Mouse (Mus musculus) lung, embryonic 14.5 days (tissue): ENCODE data around the gene Capg. TPM values are rescaled to one million over a fixed set of nuclear protein-coding genes. Genes with fewer than 3 reads are reported as not detected.
"Not testable (repeated sequence)": the region's sequence is repeated elsewhere in the genome, so short reads cannot be mapped to it uniquely, and the experiment has no call there.

Experiments used
- ATAC-seq: fragments of 200-750 bp; cut with Nextera tagmentation; 2 replicates; pipeline ENCODE4 v1.8.0; 2017; ENCODE audit warnings: mild to moderate bottlenecking, moderate TSS enrichment, moderate library complexity; ENCODE audit not compliant: insufficient read depth
- DNase-seq: peaks from one replicate; pipeline ENCODE4 v3.0.0-alpha.2; 2015
- H3K27ac ChIP-seq: fragments of 300-500 bp; sonication (generic); 2 replicates; pipeline ENCODE4 v1.5.1; 2014; ENCODE audit warnings: low read depth, mild to moderate bottlenecking, moderate library complexity
- H3K27me3 ChIP-seq: fragments of 300-500 bp; sonication (generic); 2 replicates; pipeline ENCODE4 v1.6.1; 2014; ENCODE audit warnings: low read length, control low read depth; ENCODE audit not compliant: insufficient read depth
- H3K36me3 ChIP-seq: fragments of 300-500 bp; sonication (generic); 2 replicates; pipeline ENCODE4 v1.6.1; 2014; ENCODE audit warnings: control low read depth; ENCODE audit not compliant: insufficient read depth
- H3K4me1 ChIP-seq: fragments of 300-500 bp; sonication (generic); 2 replicates; pipeline ENCODE4 v1.6.1; 2014; ENCODE audit warnings: antibody characterized with exemption, control low read depth; ENCODE audit not compliant: insufficient read depth
- H3K4me2 ChIP-seq: fragments of 300-500 bp; sonication (generic); 2 replicates; pipeline ENCODE4 v1.6.1; 2014; ENCODE audit warnings: mild to moderate bottlenecking
- H3K4me3 ChIP-seq: fragments of 300-500 bp; sonication (generic); 2 replicates; pipeline ENCODE4 v1.5.1; 2014; ENCODE audit warnings: low read depth, low read length
- H3K9ac ChIP-seq: fragments of 300-500 bp; sonication (generic); 2 replicates; pipeline ENCODE4 v1.6.1; 2014
- H3K9me3 ChIP-seq: fragments of 300-500 bp; sonication (generic); 2 replicates; pipeline ENCODE4 v1.6.1; 2016; ENCODE audit warnings: low read depth, low read length, control low read depth
- CTCF ChIP-seq: IDR thresholded peaks from 2 replicates; pipeline ENCODE4 v1.5.1; 2016; ENCODE audit warnings: antibody characterized with exemption, low read depth
- WGBS: fragments of 180-500 bp; shearing (Covaris S2); extraction: QIAGEN DNeasy Blood & Tissue Kit; methylation state at CpG from one replicate; pipeline ENCODE4 v1.1.7; 2014; 5-methylcytosine and 5-hydroxymethylcytosine counted together
- polyA plus RNA-seq: library from polyadenylated mRNA; unstranded; fragments of >200 nt; fragmentation: Nextera tagmentation; extraction: Ambion mirVana; gene quantifications from 2 replicates; pipeline ENCODE4 v1.2.1, GENCODE M21; 2014

Capg gene
- polyA plus RNA-seq, 1 experiment from 2014 or later = 40.5 TPM

DNA sequence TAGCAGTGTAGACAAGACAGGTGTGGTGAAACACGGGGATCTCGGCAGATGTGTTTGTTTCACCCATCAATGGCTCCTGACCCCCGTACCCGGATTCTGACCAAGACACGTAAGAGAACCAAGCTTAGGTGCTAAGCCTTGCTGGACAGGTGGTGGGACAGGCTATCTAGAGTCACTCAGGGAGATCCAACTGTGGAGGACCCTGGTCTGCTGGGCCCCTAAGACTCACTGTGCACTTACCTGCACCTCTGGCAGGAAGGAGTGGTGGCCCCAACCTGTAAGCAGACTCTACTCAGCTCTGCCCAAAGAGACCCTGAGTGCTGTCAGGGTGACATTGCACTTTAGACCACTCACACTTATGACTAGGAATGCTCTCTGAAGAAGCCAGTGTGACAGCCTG is 23.3 kb upstream of the Capg start:
- ATAC-seq (no peak), DNase-seq (no peak)
- Histone ChIP-seq H3K36me3 (no peaks in the 10 kb centered on the region), H3K27me3 (no peaks in the 10 kb centered on the region), H3K9ac (no peak overlapping the region), H3K9me3 (no peaks in the 10 kb centered on the region), H3K4me1 (peaks cover 5% of the 10 kb centered on the region), H3K27ac (no peak overlapping the region), H3K4me3 (no peak overlapping the region), H3K4me2 (no peak overlapping the region)
- TF ChIP-seq CTCF = no peak
- 88% methylated on average over 5 of the region's 5 CpGs for WGBS

DNA sequence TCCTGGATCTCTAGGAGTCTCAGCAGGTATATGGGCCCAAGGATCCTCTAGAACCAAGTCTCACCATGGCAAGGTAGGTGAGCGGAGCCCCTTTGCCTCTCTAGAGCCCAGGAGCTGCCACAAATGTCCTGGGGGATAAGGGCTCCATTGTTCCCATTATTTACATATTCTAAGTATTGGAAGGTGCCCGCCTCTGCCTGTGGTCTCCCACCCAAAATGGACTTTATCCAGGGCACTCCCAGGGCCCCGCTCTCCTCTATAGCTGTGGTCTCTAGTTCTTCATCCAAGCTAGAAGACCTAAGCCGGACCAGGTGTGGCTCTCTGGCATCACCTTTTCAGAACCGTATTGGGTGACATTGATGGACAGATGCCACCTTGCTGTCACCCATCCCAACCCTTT is 22.6 kb upstream of the Capg start, which contains the start of gene Sh2d6:
Gene Sh2d6 (minus strand): TSS at position 101 of the 400 bp plus-strand sequence.
- no peak for TF ChIP-seq CTCF
- Histone ChIP-seq H3K4me1 (peaks cover 5% of the 10 kb centered on the region), H3K9me3 (no peaks in the 10 kb centered on the region), H3K9ac (no peak within 1 kb of the TSS), H3K36me3 (no peaks in the 10 kb centered on the region), H3K4me2 (no peak within 1 kb of the TSS), H3K27me3 (no peaks in the 10 kb centered on the region), H3K27ac (no peak within 1 kb of the TSS), H3K4me3 (no peak within 1 kb of the TSS)
- DNase-seq (no peak), ATAC-seq (no peak)
- WGBS = 79% methylated on average over 5 of the region's 5 CpGs

DNA sequence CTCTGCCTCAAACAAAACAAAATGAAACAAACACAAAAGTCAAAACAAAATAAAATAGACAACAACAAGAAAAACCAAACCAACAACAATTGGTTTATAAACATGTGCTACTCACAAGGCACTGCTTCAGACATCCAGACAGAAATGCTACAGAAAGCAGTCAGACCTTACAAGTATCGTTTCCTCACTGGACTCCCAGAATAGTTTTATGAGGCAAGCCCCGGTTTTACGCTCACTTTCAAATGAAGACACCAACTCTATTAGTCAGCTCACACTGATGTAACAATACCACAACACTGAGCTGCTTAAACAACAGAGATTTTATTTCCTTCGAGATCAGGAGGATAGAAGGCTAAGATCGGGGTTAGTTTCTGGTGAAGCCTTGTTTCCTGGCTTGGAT is 21.9 kb upstream of the Capg start:
- no peak for ATAC-seq

DNA sequence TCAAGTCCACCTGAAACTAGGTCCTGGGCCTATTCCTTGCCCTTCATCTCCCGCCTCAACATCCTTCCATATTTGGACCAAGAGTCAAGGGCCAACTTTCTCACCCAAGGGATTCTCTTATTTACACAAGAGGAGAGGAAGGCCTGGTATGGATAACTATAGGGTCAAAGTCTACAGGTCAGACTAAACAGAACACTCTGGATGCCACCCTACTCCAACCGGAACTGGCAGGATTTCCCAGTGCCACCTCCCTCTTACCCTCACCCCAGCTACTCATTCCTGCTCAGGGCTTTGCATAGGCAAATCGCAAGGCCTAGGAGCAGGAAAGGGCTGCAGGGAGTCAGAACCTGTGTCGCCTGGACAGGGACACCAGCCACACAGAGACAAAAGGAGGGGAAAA is 21.0 kb upstream of the Capg start:
- Histone ChIP-seq H3K27me3 (no peaks in the 10 kb centered on the region), H3K36me3 (no peaks in the 10 kb centered on the region), H3K9ac (no peak overlapping the region), H3K4me3 (no peak overlapping the region), H3K27ac (no peak overlapping the region), H3K9me3 (no peaks in the 10 kb centered on the region), H3K4me1 (peaks cover 5% of the 10 kb centered on the region), H3K4me2 (no peak overlapping the region)
- 56% methylated on average over 4 of the region's 4 CpGs for WGBS
- DNase-seq (no peak), ATAC-seq (no peak)
- no peak for TF ChIP-seq CTCF

More for the DNA sequence above, 21.9 kb upstream of the Capg start:
- no peak for TF ChIP-seq CTCF
- H3K9me3 ChIP-seq = no peaks in the 10 kb centered on the region
- no peak overlapping the region for H3K4me3 ChIP-seq
- 81% methylated on average over 5 of the region's 5 CpGs for WGBS
- peaks cover 5% of the 10 kb centered on the region for H3K4me1 ChIP-seq
- no peak overlapping the region for H3K9ac ChIP-seq
- no peak overlapping the region for H3K4me2 ChIP-seq
- H3K27me3 ChIP-seq = no peaks in the 10 kb centered on the region
- H3K27ac ChIP-seq = no peak overlapping the region
- no peaks in the 10 kb centered on the region for H3K36me3 ChIP-seq
- DNase-seq = no peak

DNA sequence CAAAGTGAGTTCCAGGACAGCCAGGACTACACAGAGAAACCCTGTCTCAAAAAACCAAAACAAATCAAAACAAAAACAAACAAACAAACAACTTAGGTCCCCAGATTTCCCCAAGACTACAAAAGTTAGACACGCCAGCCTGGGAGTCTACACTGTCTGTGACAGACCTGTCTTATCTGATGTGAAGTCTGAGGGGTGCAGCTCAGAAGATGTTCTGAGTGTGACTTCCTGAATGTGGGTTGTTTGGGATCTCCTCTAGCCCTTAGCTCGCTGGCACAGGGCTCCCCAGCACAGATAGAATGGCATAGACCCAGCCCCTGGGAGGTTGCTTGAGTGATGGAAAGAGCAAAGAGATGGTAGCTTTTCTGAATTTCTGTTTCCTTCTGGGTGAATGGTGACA is 20.0 kb upstream of the Capg start:
- Histone ChIP-seq H3K9me3 (no peaks in the 10 kb centered on the region), H3K27ac (no peak overlapping the region), H3K36me3 (no peaks in the 10 kb centered on the region), H3K4me2 (no peak overlapping the region), H3K4me1 (peaks cover 5% of the 10 kb centered on the region), H3K27me3 (no peaks in the 10 kb centered on the region), H3K9ac (no peak overlapping the region), H3K4me3 (no peak overlapping the region)
- ATAC-seq = no peak
- no peak for DNase-seq
- WGBS = 77% methylated on average over 2 of the region's 2 CpGs
- TF ChIP-seq CTCF = no peak

DNA sequence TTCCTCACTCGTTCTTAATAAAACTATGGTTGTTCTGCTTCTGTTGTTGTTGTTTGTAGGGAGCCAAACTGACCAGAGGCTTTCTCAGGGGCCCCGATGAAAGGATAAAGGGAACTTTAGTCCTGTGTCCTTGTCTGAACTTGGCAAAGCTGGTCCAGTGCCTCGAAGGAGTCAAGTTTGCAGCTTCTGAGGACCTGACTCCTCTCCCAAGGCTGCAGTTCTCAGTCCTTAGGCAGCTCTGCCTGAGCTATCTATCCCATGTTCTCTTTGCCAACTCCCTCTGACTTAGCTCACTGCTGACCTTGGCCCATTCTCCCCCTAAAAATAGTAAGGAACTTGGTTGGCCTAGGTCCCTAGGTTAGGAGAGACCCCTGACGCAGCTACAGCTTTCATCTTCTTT is 17.1 kb upstream of the Capg start:
- DNase-seq = no peak
- Histone ChIP-seq H3K36me3 (no peaks in the 10 kb centered on the region), H3K27ac (no peak overlapping the region), H3K4me1 (no peaks in the 10 kb centered on the region), H3K27me3 (no peaks in the 10 kb centered on the region), H3K4me3 (no peak overlapping the region), H3K4me2 (no peak overlapping the region), H3K9ac (no peak overlapping the region), H3K9me3 (no peaks in the 10 kb centered on the region)
- TF ChIP-seq CTCF = no peak
- ATAC-seq = no peak
- WGBS = 78% methylated on average over 4 of the region's 4 CpGs

DNA sequence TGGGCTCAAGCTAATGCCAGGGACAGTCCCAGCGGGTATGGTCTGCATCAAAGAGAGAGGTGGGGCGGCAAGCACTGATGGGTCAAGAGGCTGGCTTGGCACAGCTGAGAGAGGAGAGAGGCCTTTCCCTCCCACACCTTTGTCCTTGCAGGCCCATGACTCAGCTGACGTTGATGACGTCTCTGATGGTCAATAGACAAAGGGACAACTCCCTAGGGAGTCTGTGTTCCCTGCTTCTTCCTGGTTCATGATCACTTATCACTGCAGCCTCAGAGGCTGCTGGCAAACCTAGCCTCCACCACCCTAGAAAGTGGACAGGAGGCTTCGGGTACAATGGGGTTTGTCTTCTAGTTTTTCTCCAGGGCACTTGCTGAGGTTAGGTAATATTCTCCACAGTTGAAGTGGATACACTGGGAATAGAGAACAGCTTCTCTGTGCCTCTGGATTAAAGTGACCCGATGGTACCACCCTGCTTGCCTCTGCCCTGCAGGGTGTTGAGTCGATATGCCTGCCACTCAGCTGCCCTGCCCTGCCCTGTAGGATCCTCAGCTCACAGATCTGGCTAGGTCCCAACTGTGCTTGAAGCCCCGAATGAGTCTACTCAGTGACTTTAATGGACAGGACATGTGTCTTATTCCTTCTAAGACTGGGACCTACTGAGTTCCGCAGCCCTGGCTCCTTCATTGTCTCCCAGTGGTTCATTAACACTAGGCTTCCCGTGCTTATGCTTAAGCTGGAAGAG is 15.6 kb upstream of the Capg start:
- Histone ChIP-seq H3K27ac (no peak overlapping the region), H3K36me3 (no peaks in the 10 kb centered on the region), H3K4me3 (no peak overlapping the region), H3K4me2 (no peak overlapping the region), H3K27me3 (no peaks in the 10 kb centered on the region), H3K4me1 (no peaks in the 10 kb centered on the region), H3K9ac (no peak overlapping the region), H3K9me3 (no peaks in the 10 kb centered on the region)
- no peak for DNase-seq
- no peak for TF ChIP-seq CTCF
- 81% methylated on average over 10 of the region's 10 CpGs for WGBS
- no peak for ATAC-seq

DNA sequence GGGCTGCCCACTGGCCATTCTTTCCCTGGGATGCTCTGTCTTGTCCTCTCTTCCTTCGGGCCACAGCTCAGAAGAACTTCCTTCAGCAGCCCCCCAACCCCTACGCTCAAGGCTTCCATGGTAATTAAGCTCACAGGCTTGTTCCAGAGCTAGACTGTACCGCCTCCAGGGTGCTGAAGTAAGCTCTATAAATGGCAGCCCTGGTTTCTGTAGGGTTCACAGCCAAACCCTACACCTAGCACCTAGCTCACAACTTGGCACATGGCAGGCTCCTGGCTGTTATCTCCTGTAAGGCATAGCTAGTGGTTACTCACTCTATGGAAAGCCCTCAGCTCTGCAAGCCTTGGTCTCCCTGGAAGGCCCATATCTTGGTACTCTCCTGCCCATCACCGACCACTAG is 11.6 kb upstream of the Capg start:
- DNase-seq (no peak), ATAC-seq (no peak)
- H3K4me1 ChIP-seq = no peaks in the 10 kb centered on the region
- H3K36me3 ChIP-seq = no peaks in the 10 kb centered on the region
- WGBS = 76% methylated on average over 4 of the region's 4 CpGs
- no peak overlapping the region for H3K27ac ChIP-seq
- H3K4me3 ChIP-seq = no peak overlapping the region
- H3K27me3 ChIP-seq = no peaks in the 10 kb centered on the region
- H3K9me3 ChIP-seq = no peaks in the 10 kb centered on the region
- no peak overlapping the region for H3K4me2 ChIP-seq
- TF ChIP-seq CTCF = no peak
- no peak overlapping the region for H3K9ac ChIP-seq

DNA sequence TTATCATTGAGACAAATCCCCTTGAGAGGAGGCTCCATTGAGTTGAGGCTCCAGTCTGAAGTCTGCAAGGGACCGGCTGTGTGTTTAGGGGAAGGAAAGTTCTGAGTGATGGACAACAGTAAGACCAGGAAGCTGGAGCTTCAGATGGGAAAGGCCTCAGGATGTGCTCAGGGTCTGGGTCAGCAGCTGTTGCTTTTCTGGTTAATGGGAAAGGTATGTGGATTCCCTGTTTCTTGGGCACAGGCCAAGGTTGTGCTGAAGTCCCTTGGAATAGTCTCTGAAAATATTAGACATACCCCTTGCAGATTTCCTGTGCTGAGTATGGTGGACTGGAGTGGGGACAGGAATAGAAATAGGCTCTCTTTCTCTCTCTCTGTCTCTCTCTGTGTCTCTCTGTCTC is 10.6 kb upstream of the Capg start:
- H3K9ac ChIP-seq, H3K4me1 ChIP-seq, H3K27me3 ChIP-seq, H3K4me2 ChIP-seq, H3K36me3 ChIP-seq, H3K9me3 ChIP-seq, H3K27ac ChIP-seq, H3K4me3 ChIP-seq: not testable (repeated sequence)
- peak; percentile 39 for ATAC-seq
- 11% methylated on average over 1 of the region's 1 CpGs for WGBS
- DNase-seq = peak; percentile 42
